Mouse (Mus musculus) heart, embryonic 15.5 days (tissue): ENCODE measurements around the gene Cblc. TPM values are rescaled to one million over a fixed set of nuclear protein-coding genes. Genes with fewer than 3 reads are reported as not detected.

Experiments
- ATAC-seq: fragments of 200-750 bp; cut with Nextera tagmentation; replicated peaks from 2 replicates; pipeline ENCODE4 v1.8.0; 2017; ENCODE audit warnings: low read depth, moderate TSS enrichment; ENCODE audit not compliant: insufficient number of reproducible peaks, insufficient read depth, low FRiP score
- H3K27ac ChIP-seq: fragments of 300-500 bp; sonication (generic); 2 replicates; pipeline ENCODE4 v1.5.1; 2015; ENCODE audit warnings: mild to moderate bottlenecking, inconsistent platforms
- H3K27me3 ChIP-seq: fragments of 300-500 bp; sonication (generic); 2 replicates; pipeline ENCODE4 v1.6.1; 2015; ENCODE audit warnings: inconsistent platforms
- H3K36me3 ChIP-seq: fragments of 300-500 bp; sonication (generic); 2 replicates; pipeline ENCODE4 v1.6.1; 2015; ENCODE audit warnings: mild to moderate bottlenecking, inconsistent platforms
- H3K4me1 ChIP-seq: fragments of 300-500 bp; sonication (generic); replicated peaks from 2 replicates; pipeline ENCODE4 v1.6.1; 2015; ENCODE audit warnings: inconsistent platforms
- H3K4me2 ChIP-seq: fragments of 300-500 bp; sonication (generic); 2 replicates; pipeline ENCODE4 v1.6.1; 2015; ENCODE audit warnings: inconsistent platforms, mild to moderate bottlenecking, moderate library complexity
- H3K4me3 ChIP-seq: fragments of 300-500 bp; sonication (generic); 2 replicates; pipeline ENCODE4 v1.5.1; 2015; ENCODE audit warnings: mild to moderate bottlenecking, inconsistent platforms
- H3K9ac ChIP-seq: fragments of 300-500 bp; sonication (generic); 2 replicates; pipeline ENCODE4 v1.6.1; 2015; ENCODE audit warnings: mild to moderate bottlenecking, inconsistent platforms
- H3K9me3 ChIP-seq: fragments of 300-500 bp; sonication (generic); replicated peaks from 2 replicates; pipeline ENCODE4 v1.6.1; 2016; ENCODE audit warnings: inconsistent platforms
- WGBS: fragments of 180-500 bp; shearing (Covaris S2); methylation state at CpG from one replicate; pipeline ENCODE4 v1.1.7; 2015; ENCODE audit warnings: mixed read lengths; 5-methylcytosine and 5-hydroxymethylcytosine counted together
- polyA plus RNA-seq: library from polyadenylated mRNA; unstranded; fragments of >200 nt; fragmentation: Nextera tagmentation; extraction: Ambion mirVana; gene quantifications from 2 replicates; pipeline ENCODE4 v1.2.1, GENCODE M21; 2015

Cblc gene
- polyA plus RNA-seq, 1 experiment from 2014 or later, result 0.47 TPM

- 76% methylated on average over 11 of the region's 11 CpGs for WGBS
- H3K36me3 ChIP-seq, result peaks cover 29% of the 10 kb centered on the region
Observed at GRCm38 (mm10) chr7:19740269-19740668, 56.3 kb downstream of the Cblc start.

DNA sequence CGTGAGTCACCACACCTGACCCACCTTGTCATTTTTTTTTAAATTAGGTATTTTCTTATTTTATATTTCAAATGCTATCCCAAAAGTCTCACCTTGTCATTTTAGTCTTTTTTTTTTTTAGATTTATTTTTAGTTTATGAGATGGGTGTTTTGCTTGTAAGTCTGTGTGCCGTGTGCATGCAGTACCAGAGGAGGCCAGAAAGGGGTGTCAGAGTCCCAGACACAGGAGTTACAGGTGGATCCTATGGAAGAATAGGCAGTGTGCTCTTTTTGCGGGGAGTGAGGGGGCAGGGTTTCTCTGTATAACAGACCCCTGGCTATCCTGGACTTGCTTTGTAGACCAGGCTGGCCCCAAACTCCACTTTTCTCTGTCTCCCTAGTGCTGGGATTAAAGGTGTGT lies 57.8 kb downstream of the Cblc start:
- Histone ChIP-seq H3K36me3 (peaks cover 34% of the 10 kb centered on the region), H3K4me3 (no peak overlapping the region), H3K27me3 (no peaks in the 10 kb centered on the region), H3K4me1 (peaks cover 16% of the 10 kb centered on the region), H3K4me2 (no peak overlapping the region), H3K9me3 (no peaks in the 10 kb centered on the region), H3K9ac (no peak overlapping the region), H3K27ac (no peak overlapping the region)
- WGBS, result 92% methylated on average over 3 of the region's 3 CpGs
- ATAC-seq, result no peak

More at GRCm38 (mm10) chr7:19740269-19740668, 56.3 kb downstream of the Cblc start:
- Histone ChIP-seq H3K27me3 (no peaks in the 10 kb centered on the region), H3K27ac (no peak overlapping the region), H3K4me2 (no peak overlapping the region), H3K4me3 (no peak overlapping the region), H3K9ac (no peak overlapping the region), H3K9me3 (no peaks in the 10 kb centered on the region), H3K4me1 (peaks cover 31% of the 10 kb centered on the region)
- ATAC-seq, result no peak

- 85% methylated on average over 16 of the region's 16 CpGs for WGBS
- peaks cover 46% of the 10 kb centered on the region for H3K36me3 ChIP-seq
- H3K9me3 ChIP-seq, result no peaks in the 10 kb centered on the region
- no peak overlapping the region for H3K4me3 ChIP-seq
- H3K4me2 ChIP-seq, result no peak overlapping the region
- H3K4me1 ChIP-seq, result peaks cover 8% of the 10 kb centered on the region
- no peak for ATAC-seq
- no peaks in the 10 kb centered on the region for H3K27me3 ChIP-seq
- no peak overlapping the region for H3K9ac ChIP-seq
- H3K27ac ChIP-seq, result no peak overlapping the region
Observed at GRCm38 (mm10) chr7:19736389-19737057, 60.1 kb downstream of the Cblc start.

- Histone ChIP-seq H3K9ac (no peak overlapping the region), H3K9me3 (no peaks in the 10 kb centered on the region), H3K4me2 (no peak overlapping the region), H3K4me3 (no peak overlapping the region), H3K27ac (no peak overlapping the region), H3K4me1 (no peaks in the 10 kb centered on the region), H3K27me3 (no peaks in the 10 kb centered on the region), H3K36me3 (peaks cover 64% of the 10 kb centered on the region)
- WGBS, result 81% methylated on average over 10 of the region's 10 CpGs
- no peak for ATAC-seq
Observed at GRCm38 (mm10) chr7:19734178-19734666, 62.4 kb downstream of the Cblc start.

Other genes with a start within 250 kb of the Cblc start
- 15.8 and 24.0 TPM in 2 replicates for gene Ppp1r37, start 233.7 kb downstream of the Cblc start, polyA plus RNA-seq
- gene Zfp296, start 219.5 kb downstream of the Cblc start, polyA plus RNA-seq, result 0.38 and 0.42 TPM in 2 replicates
- gene Gemin7, start 219.2 kb downstream of the Cblc start, polyA plus RNA-seq, result 111 and 131 TPM in 2 replicates
- 28.5 and 39.0 TPM in 2 replicates for gene Clasrp, start 192.3 kb downstream of the Cblc start, polyA plus RNA-seq
- gene Relb, start 167.4 kb downstream of the Cblc start, polyA plus RNA-seq, result 6.1 and 10.0 TPM in 2 replicates
- 67.3 and 83.2 TPM in 2 replicates for gene Clptm1, start 131.8 kb downstream of the Cblc start, polyA plus RNA-seq
- gene Apoc2, start 118.9 kb downstream of the Cblc start, polyA plus RNA-seq, result 2.0 and 7.9 TPM in 2 replicates
- 0.25 TPM in 1 of 2 replicates, not detected in the other for gene Gm44805, start 115.4 kb downstream of the Cblc start, polyA plus RNA-seq
- 0.34 and 2.5 TPM in 2 replicates for gene Apoc4, start 115.3 kb downstream of the Cblc start, polyA plus RNA-seq
- gene Apoc1, start 104.1 kb downstream of the Cblc start, polyA plus RNA-seq, result 12.3 and 17.0 TPM in 2 replicates
- gene Apoe, start 97.6 kb downstream of the Cblc start, polyA plus RNA-seq, result 596 and 739 TPM in 2 replicates
- 142 and 164 TPM in 2 replicates for gene Tomm40, start 81.4 kb downstream of the Cblc start, polyA plus RNA-seq
- gene Nectin2, start 46.3 kb downstream of the Cblc start, polyA plus RNA-seq, result 66.5 and 81.4 TPM in 2 replicates
- 358 and 380 TPM in 2 replicates for gene Bcam, start 25.8 kb downstream of the Cblc start, polyA plus RNA-seq
- 2.0 and 4.7 TPM in 2 replicates for gene Bcl3, start 26.0 kb upstream of the Cblc start, polyA plus RNA-seq
- not detected in 2 replicates for gene Gm19345, start 55.2 kb upstream of the Cblc start, polyA plus RNA-seq
- gene Ceacam16, start 64.5 kb upstream of the Cblc start, polyA plus RNA-seq, result not detected in 2 replicates
- gene Ceacam19, start 91.2 kb upstream of the Cblc start, polyA plus RNA-seq, result not detected in 2 replicates
- 15.2 and 16.1 TPM in 2 replicates for gene Pvr, start 124.4 kb upstream of the Cblc start, polyA plus RNA-seq
- gene Igsf23, start 153.9 kb upstream of the Cblc start, polyA plus RNA-seq, result 1.5 and 1.7 TPM in 2 replicates
- not detected in 2 replicates for gene Ceacam20, start 168.6 kb upstream of the Cblc start, polyA plus RNA-seq
- not detected in 2 replicates for gene Nlrp9b, start 194.7 kb upstream of the Cblc start, polyA plus RNA-seq